Mouse (Mus musculus): Measurements from ENCODE around the gene Tmed6. TPM values are rescaled to one million over a fixed set of nuclear protein-coding genes. Genes with fewer than 3 reads are reported as not detected.

The Tmed6 gene
- polyA plus RNA-seq, 1 experiment from 2014 or later: not detected

GRCm38 (mm10) chr8:107100635-107101034, 35.2 kb upstream of the Tmed6 start:
- no peak overlapping the region for H3K4me2 ChIP-seq (replicated peaks)
- H3K27ac ChIP-seq: no peak overlapping the region
- H3K36me3 ChIP-seq: no peaks in the 10 kb centered on the region
- no peak for ATAC-seq
- WGBS: 77% methylated on average over 2 of the region's 2 CpGs
- H3K4me1 ChIP-seq (replicated peaks): peaks cover 3% of the 10 kb centered on the region; the same call in 1 of the 2 replicates
- no peaks in the 10 kb centered on the region for H3K27me3 ChIP-seq
- no peak overlapping the region for H3K9ac ChIP-seq (replicated peaks)
- no peaks in the 10 kb centered on the region for H3K9me3 ChIP-seq
- no peak overlapping the region for H3K4me3 ChIP-seq (replicated peaks)

- H3K4me1 ChIP-seq (replicated peaks): peaks cover 23% of the 10 kb centered on the region
- peak within 1 kb of the TSS; percentile 90 for H3K9ac ChIP-seq (replicated peaks)
- no peaks in the 10 kb centered on the region for H3K27me3 ChIP-seq
- no peaks in the 10 kb centered on the region for H3K9me3 ChIP-seq
- peak within 1 kb of the TSS; percentile 89 for H3K27ac ChIP-seq
- H3K4me3 ChIP-seq (replicated peaks): peak within 1 kb of the TSS; percentile 67
- ATAC-seq: peak; percentile 97
- 4% methylated on average over 39 of the region's 39 CpGs for WGBS
- peak within 1 kb of the TSS; percentile 63 for H3K4me2 ChIP-seq (replicated peaks)
- H3K36me3 ChIP-seq: peaks cover 10% of the 10 kb centered on the region
Observed at GRCm38 (mm10) chr8:107096366-107097036, 31.1 kb upstream of the Tmed6 start, which contains the start of gene Terf2. Gene Terf2, minus strand, starts transcription at chr8:107096547.

- peak overlapping the region; percentile 67 for H3K4me3 ChIP-seq (replicated peaks)
- H3K4me1 ChIP-seq (replicated peaks): peaks cover 23% of the 10 kb centered on the region
- peak overlapping the region; percentile 89 for H3K27ac ChIP-seq
- WGBS: under 1% methylated on average over 53 of the region's 53 CpGs
- H3K9me3 ChIP-seq: no peaks in the 10 kb centered on the region
- H3K9ac ChIP-seq (replicated peaks): peak overlapping the region; percentile 90
- H3K4me2 ChIP-seq (replicated peaks): peak overlapping the region; percentile 63
- ATAC-seq: peak; percentile 83; the same call in 1 of the 2 replicates
- H3K27me3 ChIP-seq: no peaks in the 10 kb centered on the region
- H3K36me3 ChIP-seq: peaks cover 15% of the 10 kb centered on the region
Observed at GRCm38 (mm10) chr8:107095717-107096365, 30.4 kb upstream of the Tmed6 start.

- Histone ChIP-seq H3K27ac (no peak overlapping the region), H3K36me3 (peaks cover 63% of the 10 kb centered on the region), H3K4me1 (replicated peaks) (peaks cover 19% of the 10 kb centered on the region), H3K27me3 (no peaks in the 10 kb centered on the region), H3K9ac (replicated peaks) (no peak overlapping the region), H3K4me2 (replicated peaks) (no peak overlapping the region), H3K9me3 (no peaks in the 10 kb centered on the region), H3K4me3 (replicated peaks) (no peak overlapping the region)
- WGBS: 96% methylated on average over 7 of the region's 7 CpGs
- no peak for ATAC-seq
Observed at GRCm38 (mm10) chr8:107090531-107090930, 25.1 kb upstream of the Tmed6 start.

- Histone ChIP-seq H3K27me3 (no peaks in the 10 kb centered on the region), H3K4me3 (replicated peaks) (no peak overlapping the region), H3K4me1 (replicated peaks) (no peaks in the 10 kb centered on the region), H3K27ac (no peak overlapping the region), H3K4me2 (replicated peaks) (no peak overlapping the region), H3K9ac (replicated peaks) (no peak overlapping the region), H3K9me3 (no peaks in the 10 kb centered on the region), H3K36me3 (peaks cover 73% of the 10 kb centered on the region)
- 96% methylated on average over 5 of the region's 5 CpGs for WGBS
- ATAC-seq: no peak
Observed at GRCm38 (mm10) chr8:107088526-107089063, 23.2 kb upstream of the Tmed6 start.

- Histone ChIP-seq H3K27ac (no peak overlapping the region), H3K4me1 (replicated peaks) (no peaks in the 10 kb centered on the region), H3K4me2 (replicated peaks) (no peak overlapping the region), H3K4me3 (replicated peaks) (no peak overlapping the region), H3K36me3 (peaks cover 82% of the 10 kb centered on the region), H3K9me3 (no peaks in the 10 kb centered on the region), H3K9ac (replicated peaks) (no peak overlapping the region), H3K27me3 (no peaks in the 10 kb centered on the region)
- 100% methylated on average over 5 of the region's 5 CpGs for WGBS
- ATAC-seq: no peak
Observed at GRCm38 (mm10) chr8:107086018-107086417, 20.6 kb upstream of the Tmed6 start.

GRCm38 (mm10) chr8:107085358-107085757, 19.9 kb upstream of the Tmed6 start:
- H3K27ac ChIP-seq: no peak overlapping the region
- H3K9ac ChIP-seq (replicated peaks): no peak overlapping the region
- H3K36me3 ChIP-seq: peaks cover 82% of the 10 kb centered on the region
- no peaks in the 10 kb centered on the region for H3K9me3 ChIP-seq
- no peaks in the 10 kb centered on the region for H3K4me1 ChIP-seq (replicated peaks)
- H3K4me3 ChIP-seq (replicated peaks): no peak overlapping the region
- ATAC-seq: no peak
- 98% methylated on average over 17 of the region's 17 CpGs for WGBS
- no peak overlapping the region for H3K4me2 ChIP-seq (replicated peaks)
- H3K27me3 ChIP-seq: no peaks in the 10 kb centered on the region

- Histone ChIP-seq H3K9me3 (no peaks in the 10 kb centered on the region), H3K36me3 (peaks cover 96% of the 10 kb centered on the region), H3K4me3 (replicated peaks) (no peak overlapping the region), H3K27me3 (no peaks in the 10 kb centered on the region), H3K9ac (replicated peaks) (no peak overlapping the region), H3K27ac (no peak overlapping the region), H3K4me2 (replicated peaks) (no peak overlapping the region), H3K4me1 (replicated peaks) (no peaks in the 10 kb centered on the region)
- WGBS: 94% methylated on average over 7 of the region's 7 CpGs
- no peak for ATAC-seq
Observed at GRCm38 (mm10) chr8:107076239-107076888, 10.9 kb upstream of the Tmed6 start.

- Histone ChIP-seq H3K9ac (replicated peaks) (no peak overlapping the region), H3K36me3 (peaks cover 93% of the 10 kb centered on the region), H3K27me3 (no peaks in the 10 kb centered on the region), H3K4me1 (replicated peaks) (no peaks in the 10 kb centered on the region), H3K4me3 (replicated peaks) (no peak overlapping the region), H3K9me3 (no peaks in the 10 kb centered on the region), H3K4me2 (replicated peaks) (no peak overlapping the region), H3K27ac (no peak overlapping the region)
- ATAC-seq: no peak
- WGBS: 76% methylated on average over 1 of the region's 1 CpGs
Observed at GRCm38 (mm10) chr8:107074128-107074527, 8.7 kb upstream of the Tmed6 start.

- peaks cover 93% of the 10 kb centered on the region for H3K36me3 ChIP-seq
Observed at GRCm38 (mm10) chr8:107073706-107074105, 8.3 kb upstream of the Tmed6 start.

GRCm38 (mm10) chr8:107062613-107063012, 2.8 kb downstream of the Tmed6 start:
- H3K4me2 ChIP-seq (replicated peaks): no peak overlapping the region
- H3K4me3 ChIP-seq (replicated peaks): no peak overlapping the region
- H3K9ac ChIP-seq (replicated peaks): no peak overlapping the region
- H3K9me3 ChIP-seq: no peaks in the 10 kb centered on the region
- H3K36me3 ChIP-seq: peaks cover 21% of the 10 kb centered on the region
- peaks cover 9% of the 10 kb centered on the region for H3K4me1 ChIP-seq (replicated peaks)
- no peaks in the 10 kb centered on the region for H3K27me3 ChIP-seq
- ATAC-seq: no peak
- H3K27ac ChIP-seq: no peak overlapping the region
- WGBS: 87% methylated on average over 1 of the region's 1 CpGs

More at GRCm38 (mm10) chr8:107073706-107074105, 8.3 kb upstream of the Tmed6 start:
- no peak overlapping the region for H3K4me2 ChIP-seq (replicated peaks)
- H3K27ac ChIP-seq: no peak overlapping the region
- H3K4me3 ChIP-seq (replicated peaks): no peak overlapping the region
- H3K4me1 ChIP-seq (replicated peaks): no peaks in the 10 kb centered on the region
- no peaks in the 10 kb centered on the region for H3K27me3 ChIP-seq
- H3K9ac ChIP-seq (replicated peaks): no peak overlapping the region
- H3K9me3 ChIP-seq: no peaks in the 10 kb centered on the region
- WGBS: 89% methylated on average over 4 of the region's 4 CpGs
- ATAC-seq: no peak

GRCm38 (mm10) chr8:107056973-107057369, 8.5 kb downstream of the Tmed6 start:
- peak; percentile 87 for ATAC-seq
- peak overlapping the region; percentile 71 for H3K4me3 ChIP-seq (replicated peaks)
- peak overlapping the region; percentile 78 for H3K9ac ChIP-seq (replicated peaks)
- under 1% methylated on average over 33 of the region's 33 CpGs for WGBS
- H3K4me1 ChIP-seq (replicated peaks): peaks cover 29% of the 10 kb centered on the region
- no peaks in the 10 kb centered on the region for H3K27me3 ChIP-seq
- H3K27ac ChIP-seq: 0 out of 2 replicates have a peak overlapping the region, but pooled peaks have one; percentile 25
- peaks cover 49% of the 10 kb centered on the region for H3K36me3 ChIP-seq
- no peaks in the 10 kb centered on the region for H3K9me3 ChIP-seq
- peak overlapping the region; percentile 98 for H3K4me2 ChIP-seq (replicated peaks)
